In genomic region chr9:119962987-119963667, GRCm38 (mm10) we compare ENCODE assay signal across 8 mouse cellular contexts. TPM values are rescaled to one million over a fixed set of nuclear protein-coding genes. Genes with fewer than 3 reads are reported as not detected.
A peak's percentile ranks its signal among the peaks of the same experiment; 100 is the strongest.
DNase-seq lines count a peak whose midpoint lies in the region; ATAC-seq and TF ChIP-seq lines count a peak whose summit lies in the region.
"Had no signal": no experiment of that assay in that cellular context is flagged by ENCODE, and none has a peak within 500 bp of the region (broad histone marks: within the 10 kb centered on the region; RNA-seq: fewer than 3 reads in every experiment).

No protein-coding gene starts in this region.

- H3K79me2 ChIP-seq in liver, adult 2 months (ENCODE audit: control insufficient read depth, insufficient read depth, low read length) = no peaks in the 10 kb centered on the region

- no peak overlapping the region for H3K4me2 ChIP-seq in forebrain, embryonic 16.5 days (ENCODE audit: low read length)
- H3K4me2 ChIP-seq in hindbrain, embryonic 13.5 days = peak overlapping the region; percentile 29
- peak overlapping the region; percentile 9; the same call in 1 of the 2 replicates for H3K4me2 ChIP-seq in neural tube, embryonic 11.5 days (ENCODE audit: low read depth)

- no peak overlapping the region for H3K9ac ChIP-seq in forebrain, embryonic 16.5 days (replicated peaks; ENCODE audit: low read depth, low read length)
- H3K9ac ChIP-seq in hindbrain, embryonic 13.5 days = peak overlapping the region; percentile 13; the same call in 1 of the 2 replicates
- no peak overlapping the region for H3K9ac ChIP-seq in liver, adult 2 months (ENCODE audit: low read depth, low read length)
- no peak overlapping the region; the same call in 1 of the 2 replicates for H3K9ac ChIP-seq in neural tube, embryonic 11.5 days (ENCODE audit: low read length)

- peak; percentile 67 for DNase-seq in MN1 (ENCODE audit: low spot score)
- peak; percentile 64 for DNase-seq in brain, embryonic 14.5 days (ENCODE audit: low read depth)
- peak; percentile 88 for DNase-seq in liver, adult 2 months (ENCODE audit: extremely low read depth, low read depth, low spot score)
- DNase-seq in neural tube, embryonic 11.5 days (ENCODE audit: low spot score) = peak; percentile 74
- peak; percentile 84 for DNase-seq in thymus, postnatal 25 days

- no peaks in the 10 kb centered on the region for H3K36me3 ChIP-seq in forebrain, embryonic 16.5 days (ENCODE audit: control insufficient read depth, insufficient read depth)
- H3K36me3 ChIP-seq in hindbrain, embryonic 13.5 days = no peaks in the 10 kb centered on the region
- H3K36me3 ChIP-seq in liver, adult 2 months (ENCODE audit: control insufficient read depth, insufficient read depth, low read length) = no peaks in the 10 kb centered on the region
- no peaks in the 10 kb centered on the region for H3K36me3 ChIP-seq in neural tube, embryonic 11.5 days (ENCODE audit: control insufficient read depth, insufficient read depth, low read length)

- WGBS in forebrain, embryonic 16.5 days = 9% methylated on average over 21 of the region's 21 CpGs
- WGBS in hindbrain, embryonic 13.5 days = 11% methylated on average over 21 of the region's 21 CpGs
- 24% methylated on average over 21 of the region's 21 CpGs for WGBS in liver, adult 2 months
- 13% methylated on average over 21 of the region's 21 CpGs for WGBS in neural tube, embryonic 11.5 days

- H3K27me3 ChIP-seq in forebrain, embryonic 16.5 days (replicated peaks; ENCODE audit: control insufficient read depth, insufficient read depth, low read length) = no peaks in the 10 kb centered on the region
- peaks cover 16% of the 10 kb centered on the region; the same call in 1 of the 2 replicates for H3K27me3 ChIP-seq in hindbrain, embryonic 13.5 days
- no peaks in the 10 kb centered on the region for H3K27me3 ChIP-seq in liver, adult 2 months (ENCODE audit: control insufficient read depth, insufficient read depth, low read length)
- H3K27me3 ChIP-seq in neural tube, embryonic 11.5 days (ENCODE audit: control insufficient read depth, insufficient read depth, low read length) = no peaks in the 10 kb centered on the region

- no peak overlapping the region for H3K27ac ChIP-seq in forebrain, embryonic 16.5 days (ENCODE audit: low read length)
- no peak overlapping the region for H3K27ac ChIP-seq in hindbrain, embryonic 13.5 days
- H3K27ac ChIP-seq in liver, adult 2 months (replicated peaks; ENCODE audit: insufficient read depth, low read depth, low read length) = peak overlapping the region; percentile 17
- no peak overlapping the region for H3K27ac ChIP-seq in neural tube, embryonic 11.5 days (ENCODE audit: low read depth, low read length)

- no peaks in the 10 kb centered on the region for H3K9me3 ChIP-seq in forebrain, embryonic 16.5 days (ENCODE audit: control insufficient read depth, low read length)
- H3K9me3 ChIP-seq in hindbrain, embryonic 13.5 days = no peaks in the 10 kb centered on the region
- H3K9me3 ChIP-seq in neural tube, embryonic 11.5 days (ENCODE audit: control insufficient read depth, low read length) = no peaks in the 10 kb centered on the region

- ATAC-seq in forebrain, embryonic 16.5 days = peak; percentile 59; the same call in 1 of the 2 replicates
- ATAC-seq in hindbrain, embryonic 13.5 days (ENCODE audit: low FRiP score) = no peak
- no peak for ATAC-seq in neural tube, embryonic 11.5 days (ENCODE audit: insufficient read depth, low FRiP score, low TSS enrichment)

- H3K4me3 ChIP-seq in forebrain, embryonic 16.5 days (replicated peaks; ENCODE audit: low read length) = no peak overlapping the region
- H3K4me3 ChIP-seq in hindbrain, embryonic 13.5 days = no peak overlapping the region
- H3K4me3 ChIP-seq in liver, adult 2 months (ENCODE audit: insufficient read depth, low read depth, low read length) = peak overlapping the region; percentile 1; the same call in 1 of the 2 replicates
- H3K4me3 ChIP-seq in neural tube, embryonic 11.5 days (ENCODE audit: low read depth, low read length) = no peak overlapping the region
- H3K4me3 ChIP-seq: myocyte had no signal

- no peak for TF ChIP-seq POLR2A in brain, embryonic 14.5 days (IDR thresholded peaks at IDR 0.05; ENCODE audit: borderline replicate concordance, extremely low read depth, insufficient read depth, insufficient read length, poor library complexity, severe bottlenecking)
- TF ChIP-seq POLR2A in liver, adult 2 months (IDR thresholded peaks at IDR 0.05; ENCODE audit: extremely low read depth, insufficient read depth, low read length) = no peak

- TF ChIP-seq CTCF in brain, embryonic 14.5 days (IDR thresholded peaks at IDR 0.05; ENCODE audit: borderline replicate concordance, extremely low read depth, insufficient read depth, insufficient read length) = peak; percentile 69
- peak; percentile 93 for TF ChIP-seq CTCF in liver, adult 2 months (IDR thresholded peaks at IDR 0.05; ENCODE audit: low read depth, low read length)

- H3K4me1 ChIP-seq in forebrain, embryonic 16.5 days (replicated peaks; ENCODE audit: control insufficient read depth, insufficient read depth, low read length) = 0 out of 2 replicates have a peak, but pooled peaks cover 3% of the 10 kb centered on the region
- H3K4me1 ChIP-seq in hindbrain, embryonic 13.5 days (replicated peaks) = peaks cover 5% of the 10 kb centered on the region; the same call in 1 of the 2 replicates
- H3K4me1 ChIP-seq in liver, adult 2 months (ENCODE audit: control insufficient read depth, insufficient read depth, low read length) = 0 out of 2 replicates have a peak, but pooled peaks cover 1% of the 10 kb centered on the region
- H3K4me1 ChIP-seq in neural tube, embryonic 11.5 days (ENCODE audit: control insufficient read depth, insufficient read depth, low read length) = peaks cover 3% of the 10 kb centered on the region; the same call in 1 of the 2 replicates

RNA-seq across cellular contexts. Expression of gene Csrnp1, which starts 21.3 kb away (rescaled TPM):
- polyA plus RNA-seq in brain, embryonic 14.5 days (2012; rRNA removed) = 3.4 and 4.9 TPM in 2 replicates
- polyA plus RNA-seq in forebrain, embryonic 16.5 days (2015; fragmentation: Nextera tagmentation; extraction: Ambion mirVana) = 2.0 and 2.5 TPM in 2 replicates
- polyA plus RNA-seq in hindbrain, embryonic 13.5 days (2015; fragmentation: Nextera tagmentation; extraction: Ambion mirVana) = 1.2 and 1.7 TPM in 2 replicates
- 5.8 and 9.2 TPM in 2 replicates for total RNA-seq in liver, adult 2 months (2014; rRNA removed)
- 9.7 and 10.4 TPM in 2 replicates for polyA plus RNA-seq in liver, adult 2 months (2012; rRNA removed)
- polyA plus RNA-seq in neural tube, embryonic 11.5 days (2014; fragmentation: Nextera tagmentation; extraction: Ambion mirVana) = 1.3 and 1.6 TPM in 2 replicates

RNA-seq across cellular contexts. Expression of gene Ttc21a, which starts 25.7 kb away (rescaled TPM):
- polyA plus RNA-seq in brain, embryonic 14.5 days (2012; rRNA removed) = 1.1 and 2.1 TPM in 2 replicates
- polyA plus RNA-seq in forebrain, embryonic 16.5 days (2015; fragmentation: Nextera tagmentation; extraction: Ambion mirVana) = 0.37 and 0.76 TPM in 2 replicates
- polyA plus RNA-seq in hindbrain, embryonic 13.5 days (2015; fragmentation: Nextera tagmentation; extraction: Ambion mirVana) = 0.65 and 1.2 TPM in 2 replicates
- total RNA-seq in liver, adult 2 months (2014; rRNA removed) = 0.07 TPM in 1 of 2 replicates, not detected in the other
- polyA plus RNA-seq in liver, adult 2 months (2012; rRNA removed) = not detected in 2 replicates
- polyA plus RNA-seq in neural tube, embryonic 11.5 days (2014; fragmentation: Nextera tagmentation; extraction: Ambion mirVana) = 0.23 and 0.34 TPM in 2 replicates

RNA-seq across cellular contexts. Expression of gene Gorasp1, which starts 25.8 kb away (rescaled TPM):
- polyA plus RNA-seq in brain, embryonic 14.5 days (2012; rRNA removed) = 22.5 and 23.2 TPM in 2 replicates
- polyA plus RNA-seq in forebrain, embryonic 16.5 days (2015; fragmentation: Nextera tagmentation; extraction: Ambion mirVana) = 23.8 and 30.4 TPM in 2 replicates
- polyA plus RNA-seq in hindbrain, embryonic 13.5 days (2015; fragmentation: Nextera tagmentation; extraction: Ambion mirVana) = 26.0 and 27.9 TPM in 2 replicates
- 10.9 and 11.5 TPM in 2 replicates for total RNA-seq in liver, adult 2 months (2014; rRNA removed)
- polyA plus RNA-seq in liver, adult 2 months (2012; rRNA removed) = 18.1 and 20.7 TPM in 2 replicates
- 20.5 and 23.6 TPM in 2 replicates for polyA plus RNA-seq in neural tube, embryonic 11.5 days (2014; fragmentation: Nextera tagmentation; extraction: Ambion mirVana)
